Mouse (Mus musculus): ENCODE measurements around the gene Fndc1. TPM values are rescaled to one million over a fixed set of nuclear protein-coding genes. Genes with fewer than 3 reads are reported as not detected.

Fndc1 gene
- polyA plus RNA-seq, 1 experiment: not detected

DNA sequence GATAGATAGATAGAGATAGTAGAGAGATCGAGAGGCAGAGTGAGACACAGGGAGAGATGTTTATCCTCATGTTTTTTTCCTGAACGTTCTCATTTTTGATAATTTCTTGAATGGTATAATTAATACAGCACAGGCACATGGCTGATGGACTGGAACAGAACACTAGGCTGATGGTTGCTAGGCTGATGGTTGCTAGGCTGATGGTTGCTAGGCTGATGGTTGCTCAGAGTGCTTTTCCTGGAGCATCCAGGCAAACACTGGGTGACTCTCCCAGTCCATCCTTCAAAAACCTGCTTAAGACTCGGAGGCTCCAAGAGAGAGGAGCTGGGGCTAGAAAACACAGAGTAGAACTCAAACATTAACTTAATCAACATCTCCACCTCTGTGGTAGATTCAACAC lies 80.3 kb downstream of the Fndc1 start:
- TF ChIP-seq GATA1 (IDR thresholded peaks at IDR 0.05; ENCODE audit: low read length): no peak
- TF ChIP-seq TAL1 (IDR thresholded peaks at IDR 0.05; ENCODE audit: low read length): no peak
- H3K36me3 ChIP-seq (ENCODE audit: control insufficient read depth): no peaks in the 10 kb centered on the region
- no peaks in the 10 kb centered on the region for H3K27me3 ChIP-seq (ENCODE audit: control insufficient read depth)
- peaks cover 6% of the 10 kb centered on the region for H3K9me3 ChIP-seq (ENCODE audit: control insufficient read depth, low read length)
- H3K4me3 ChIP-seq (replicated peaks): no peak overlapping the region
- H3K4me1 ChIP-seq (ENCODE audit: control insufficient read depth): no peaks in the 10 kb centered on the region

DNA sequence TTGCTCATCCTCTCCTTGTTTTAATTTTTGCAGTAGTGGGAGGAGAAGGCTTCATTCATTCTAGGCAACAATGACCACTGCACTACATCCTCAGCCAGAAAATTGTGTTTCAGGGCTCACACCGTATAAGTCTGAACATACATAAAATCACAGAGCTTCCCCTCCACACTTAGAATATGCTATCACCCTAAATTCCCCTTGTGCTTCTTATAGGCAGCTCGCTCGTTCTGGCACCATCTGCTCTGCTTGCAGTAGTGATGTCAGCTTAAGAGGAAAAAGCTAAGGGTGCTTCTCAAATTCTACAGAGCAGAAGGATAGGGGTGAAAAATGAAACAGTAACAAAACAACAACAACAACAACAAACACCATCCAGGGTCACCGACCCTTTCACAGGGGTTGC lies 82.1 kb downstream of the Fndc1 start:
- Histone ChIP-seq H3K27me3 (ENCODE audit: control insufficient read depth) (no peaks in the 10 kb centered on the region), H3K4me3 (replicated peaks) (no peak overlapping the region), H3K4me1 (ENCODE audit: control insufficient read depth) (no peaks in the 10 kb centered on the region), H3K9me3 (ENCODE audit: control insufficient read depth, low read length) (no peaks in the 10 kb centered on the region; the same call in 1 of the 2 replicates), H3K36me3 (ENCODE audit: control insufficient read depth) (no peaks in the 10 kb centered on the region)
- no peak for TF ChIP-seq TAL1 (IDR thresholded peaks at IDR 0.05; ENCODE audit: low read length)
- no peak for TF ChIP-seq GATA1 (IDR thresholded peaks at IDR 0.05; ENCODE audit: low read length)

DNA sequence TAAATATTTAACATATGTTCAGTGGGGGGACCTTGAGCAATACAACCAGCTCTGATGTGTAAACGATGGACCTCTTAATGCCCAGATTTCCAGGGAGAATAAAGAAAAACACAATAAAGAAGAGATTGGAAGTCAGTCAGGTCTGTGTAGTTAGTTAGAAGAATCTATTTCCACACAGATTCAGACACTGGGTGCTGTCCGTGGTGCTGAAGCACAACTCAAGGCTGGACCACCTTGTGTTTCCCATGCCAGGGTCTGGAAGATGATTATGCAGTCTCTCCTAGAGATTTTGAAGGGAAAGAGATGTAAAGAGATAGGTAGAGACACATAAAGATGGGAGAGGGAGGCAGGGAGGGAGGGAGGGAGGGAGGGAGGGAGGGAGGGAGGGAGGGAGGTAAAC lies 86.1 kb downstream of the Fndc1 start:
- Histone ChIP-seq H3K4me3 (replicated peaks) (no peak overlapping the region), H3K27me3 (ENCODE audit: control insufficient read depth) (no peaks in the 10 kb centered on the region), H3K4me1 (ENCODE audit: control insufficient read depth) (no peaks in the 10 kb centered on the region), H3K9me3 (ENCODE audit: control insufficient read depth, low read length) (no peaks in the 10 kb centered on the region), H3K36me3 (ENCODE audit: control insufficient read depth) (no peaks in the 10 kb centered on the region)
- no peak for TF ChIP-seq TAL1 (IDR thresholded peaks at IDR 0.05; ENCODE audit: low read length)
- no peak for TF ChIP-seq GATA1 (IDR thresholded peaks at IDR 0.05; ENCODE audit: low read length)

DNA sequence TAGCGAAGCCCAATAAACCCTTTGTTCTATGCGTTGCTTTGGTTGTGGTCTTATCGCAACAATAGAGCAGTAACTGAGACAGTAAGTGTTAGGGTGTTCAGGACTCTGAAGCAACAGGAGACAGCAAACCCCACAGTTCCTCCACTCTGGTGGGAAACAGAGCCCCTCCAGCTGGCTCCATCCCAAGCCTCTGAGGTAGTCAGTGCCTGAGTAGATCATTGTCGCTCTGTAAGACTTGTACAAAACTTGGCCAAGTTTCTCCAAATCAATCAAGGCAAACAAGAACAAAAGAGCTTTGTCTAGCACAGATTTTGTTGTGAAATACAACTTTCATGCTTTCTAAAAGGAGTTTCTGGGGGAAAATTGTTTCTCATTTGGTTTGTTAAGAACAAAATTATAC lies 104.1 kb downstream of the Fndc1 start:
- Histone ChIP-seq H3K9me3 (ENCODE audit: control insufficient read depth, low read length) (0 out of 2 replicates have a peak, but pooled peaks cover 2% of the 10 kb centered on the region), H3K4me3 (replicated peaks) (no peak overlapping the region), H3K27me3 (ENCODE audit: control insufficient read depth) (no peaks in the 10 kb centered on the region), H3K36me3 (ENCODE audit: control insufficient read depth) (no peaks in the 10 kb centered on the region), H3K4me1 (ENCODE audit: control insufficient read depth) (no peaks in the 10 kb centered on the region)
- TF ChIP-seq GATA1 (IDR thresholded peaks at IDR 0.05; ENCODE audit: low read length) (no peak), TAL1 (IDR thresholded peaks at IDR 0.05; ENCODE audit: low read length) (no peak)

DNA sequence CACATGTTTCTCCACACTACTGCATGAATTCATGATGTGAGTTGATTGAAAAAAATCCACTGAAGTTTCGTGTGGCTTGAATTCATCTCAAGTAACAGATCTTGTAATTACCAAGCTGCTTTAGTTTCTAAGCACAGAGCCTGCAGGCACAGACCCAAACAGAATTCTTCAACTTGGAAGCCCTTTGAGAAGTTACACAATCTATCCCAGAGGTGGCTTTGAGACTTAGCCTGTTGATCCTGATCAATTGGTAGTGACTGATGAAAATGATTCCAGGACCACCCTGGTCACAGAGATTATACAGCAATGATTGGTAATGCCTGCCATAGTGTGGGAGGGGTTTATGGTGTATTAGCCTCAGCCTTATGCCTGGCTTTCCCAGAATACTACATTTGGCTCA lies 108.2 kb downstream of the Fndc1 start:
- no peaks in the 10 kb centered on the region for H3K4me1 ChIP-seq (ENCODE audit: control insufficient read depth)
- no peak overlapping the region for H3K4me3 ChIP-seq (replicated peaks)
- H3K36me3 ChIP-seq (ENCODE audit: control insufficient read depth): no peaks in the 10 kb centered on the region
- TF ChIP-seq GATA1 (IDR thresholded peaks at IDR 0.05; ENCODE audit: low read length) (no peak), TAL1 (IDR thresholded peaks at IDR 0.05; ENCODE audit: low read length) (no peak)
- H3K9me3 ChIP-seq (ENCODE audit: control insufficient read depth, low read length): no peaks in the 10 kb centered on the region
- H3K27me3 ChIP-seq (ENCODE audit: control insufficient read depth): no peaks in the 10 kb centered on the region

DNA sequence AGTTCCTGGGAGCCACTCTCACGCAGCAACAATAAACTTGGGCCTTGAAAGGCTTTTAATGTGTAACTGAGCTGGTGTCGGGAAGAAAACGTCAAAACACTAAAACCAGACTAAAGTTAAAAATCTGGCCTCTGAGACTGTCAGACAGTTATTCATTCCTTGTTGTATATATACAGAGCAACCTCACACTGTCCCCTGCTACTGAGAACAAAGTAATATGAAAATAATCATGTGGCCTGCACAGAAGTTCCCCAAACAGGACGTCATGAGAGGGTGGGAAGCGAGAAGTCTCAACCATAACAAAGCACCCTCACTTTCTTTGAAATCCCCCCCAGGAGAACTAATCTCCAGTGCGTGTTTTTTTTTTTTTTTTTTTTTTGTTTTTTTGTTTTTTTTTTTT lies 109.2 kb downstream of the Fndc1 start:
- TF ChIP-seq GATA1 (IDR thresholded peaks at IDR 0.05; ENCODE audit: low read length): no peak
- no peak for TF ChIP-seq TAL1 (IDR thresholded peaks at IDR 0.05; ENCODE audit: low read length)
- H3K9me3 ChIP-seq (ENCODE audit: control insufficient read depth, low read length): no peaks in the 10 kb centered on the region
- no peaks in the 10 kb centered on the region for H3K27me3 ChIP-seq (ENCODE audit: control insufficient read depth)
- no peaks in the 10 kb centered on the region for H3K36me3 ChIP-seq (ENCODE audit: control insufficient read depth)
- no peak overlapping the region for H3K4me3 ChIP-seq (replicated peaks)
- no peaks in the 10 kb centered on the region for H3K4me1 ChIP-seq (ENCODE audit: control insufficient read depth)

DNA sequence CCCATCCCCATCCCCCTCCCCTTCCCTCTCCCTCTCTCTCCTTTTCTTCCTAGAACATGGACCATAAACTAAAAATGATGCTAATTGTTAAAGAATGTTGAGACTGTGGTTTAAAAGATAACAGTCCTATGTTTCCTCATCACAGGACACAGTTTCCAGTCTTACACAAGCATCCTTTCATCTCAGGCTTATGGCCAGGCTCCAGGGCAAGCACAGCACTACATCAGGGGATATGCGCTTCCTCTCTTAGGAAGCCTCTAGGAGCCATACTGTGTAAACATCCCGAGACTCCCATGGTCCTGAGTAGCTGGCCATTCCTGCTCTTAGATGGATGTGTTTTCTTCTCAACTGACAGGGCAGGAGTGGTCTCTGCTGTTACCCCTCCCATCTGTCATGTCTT lies 114.1 kb downstream of the Fndc1 start:
- H3K4me1 ChIP-seq (ENCODE audit: control insufficient read depth): no peaks in the 10 kb centered on the region
- H3K27me3 ChIP-seq (ENCODE audit: control insufficient read depth): no peaks in the 10 kb centered on the region
- no peak overlapping the region for H3K4me3 ChIP-seq (replicated peaks)
- no peaks in the 10 kb centered on the region for H3K36me3 ChIP-seq (ENCODE audit: control insufficient read depth)
- TF ChIP-seq GATA1 (IDR thresholded peaks at IDR 0.05; ENCODE audit: low read length) (no peak), TAL1 (IDR thresholded peaks at IDR 0.05; ENCODE audit: low read length) (no peak)
- H3K9me3 ChIP-seq (ENCODE audit: control insufficient read depth, low read length): no peaks in the 10 kb centered on the region

DNA sequence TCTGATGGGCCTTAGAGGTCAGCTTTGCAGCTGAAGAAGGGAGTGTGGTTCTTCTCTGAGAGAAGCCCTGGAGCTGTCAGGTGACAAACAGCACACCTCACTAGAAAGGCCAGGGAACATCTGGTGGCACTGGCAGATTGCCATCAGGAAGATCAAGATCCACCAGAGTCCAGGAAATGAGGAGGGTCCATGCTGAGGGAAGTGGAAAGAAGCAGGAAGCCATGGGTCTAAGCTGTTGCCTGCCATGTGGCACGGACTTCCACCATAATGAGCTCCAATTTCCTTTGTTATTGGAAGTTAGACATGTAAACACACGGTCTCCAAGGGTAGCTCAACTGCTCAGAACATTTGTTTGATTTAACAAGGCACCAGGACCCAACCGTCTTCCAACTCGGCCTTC lies 120.0 kb downstream of the Fndc1 start:
- TF ChIP-seq TAL1 (IDR thresholded peaks at IDR 0.05; ENCODE audit: low read length): no peak
- no peak for TF ChIP-seq GATA1 (IDR thresholded peaks at IDR 0.05; ENCODE audit: low read length)
- no peaks in the 10 kb centered on the region for H3K9me3 ChIP-seq (ENCODE audit: control insufficient read depth, low read length)
- no peaks in the 10 kb centered on the region for H3K4me1 ChIP-seq (ENCODE audit: control insufficient read depth)
- H3K36me3 ChIP-seq (ENCODE audit: control insufficient read depth): no peaks in the 10 kb centered on the region
- H3K27me3 ChIP-seq (ENCODE audit: control insufficient read depth): no peaks in the 10 kb centered on the region
- no peak overlapping the region for H3K4me3 ChIP-seq (replicated peaks)

DNA sequence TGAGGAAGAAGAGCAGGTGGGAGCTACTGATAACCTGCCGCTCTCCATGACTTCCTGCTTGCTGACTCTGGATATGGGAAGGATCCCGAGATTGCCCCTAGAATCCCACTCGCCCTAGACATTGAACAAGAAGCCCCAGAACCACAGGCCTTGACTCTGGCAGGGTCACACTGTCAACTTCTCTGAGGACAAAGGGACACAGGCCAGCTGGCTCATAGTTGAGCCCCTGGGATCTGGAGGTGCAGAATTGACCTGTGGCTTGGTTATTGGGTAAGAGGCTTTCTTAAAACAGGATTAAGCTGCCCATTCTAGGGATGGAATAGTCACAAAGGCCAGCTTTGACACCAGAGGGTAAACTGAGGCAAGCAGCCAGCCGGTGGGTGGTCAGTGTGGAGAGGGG lies 136.8 kb downstream of the Fndc1 start:
- Histone ChIP-seq H3K4me1 (ENCODE audit: control insufficient read depth) (no peaks in the 10 kb centered on the region), H3K36me3 (ENCODE audit: control insufficient read depth) (no peaks in the 10 kb centered on the region), H3K27me3 (ENCODE audit: control insufficient read depth) (no peaks in the 10 kb centered on the region), H3K9me3 (ENCODE audit: control insufficient read depth, low read length) (no peaks in the 10 kb centered on the region), H3K4me3 (replicated peaks) (no peak overlapping the region)
- TF ChIP-seq GATA1 (IDR thresholded peaks at IDR 0.05; ENCODE audit: low read length) (no peak), TAL1 (IDR thresholded peaks at IDR 0.05; ENCODE audit: low read length) (no peak)

Other genes starting within 250 kb of the Fndc1 start
- 0.02 TPM in 1 of 2 replicates, not detected in the other for gene Tagap, start 98.7 kb upstream of the Fndc1 start, polyA plus RNA-seq (2012)
- 2.4 and 3.8 TPM in 2 replicates for gene Rsph3a, start 118.3 kb upstream of the Fndc1 start, polyA plus RNA-seq (2012)

Data from erythroblast, embryonic 14.5 days (primary cell).